Mouse (Mus musculus): ENCODE results near the gene Rad1.

DNA sequence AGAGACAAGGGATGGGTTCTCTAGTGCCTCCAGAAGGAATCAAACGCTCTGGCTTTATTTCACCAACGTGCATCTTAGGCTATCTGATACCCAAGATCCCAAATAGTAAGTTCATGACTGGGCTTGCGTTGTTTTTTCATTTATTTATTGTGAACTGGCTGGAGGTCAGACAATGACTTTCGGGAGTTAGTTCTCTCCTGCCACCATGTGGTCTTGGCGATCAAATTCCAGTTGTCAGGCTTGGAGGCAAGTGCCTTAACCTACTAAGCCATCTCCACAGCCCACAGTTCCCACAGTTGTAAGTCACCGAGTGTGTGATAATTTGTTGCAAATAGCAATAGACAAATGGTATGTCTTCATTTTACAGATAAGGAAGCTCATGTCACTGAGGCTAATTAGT, 45.9 kb upstream of the Rad1 start:
- TF ChIP-seq POLR2A (IDR thresholded peaks at IDR 0.05; ENCODE audit: extremely low read depth, insufficient read depth, low read length): no peak
- TF ChIP-seq CTCF (IDR thresholded peaks at IDR 0.05; ENCODE audit: extremely low read depth, insufficient read depth, low read length): peak; percentile 34
